Mouse (Mus musculus): ENCODE results near the gene Ero1lb. TPM values are rescaled to one million over a fixed set of nuclear protein-coding genes. Genes with fewer than 3 reads are reported as not detected.
"Not testable (repeated sequence)": the region's sequence is repeated elsewhere in the genome, so short reads cannot be mapped to it uniquely, and the experiment has no call there.

Ero1lb gene
- polyA plus RNA-seq, 1 experiment from 2014 or later: 8.1 TPM

DNA sequence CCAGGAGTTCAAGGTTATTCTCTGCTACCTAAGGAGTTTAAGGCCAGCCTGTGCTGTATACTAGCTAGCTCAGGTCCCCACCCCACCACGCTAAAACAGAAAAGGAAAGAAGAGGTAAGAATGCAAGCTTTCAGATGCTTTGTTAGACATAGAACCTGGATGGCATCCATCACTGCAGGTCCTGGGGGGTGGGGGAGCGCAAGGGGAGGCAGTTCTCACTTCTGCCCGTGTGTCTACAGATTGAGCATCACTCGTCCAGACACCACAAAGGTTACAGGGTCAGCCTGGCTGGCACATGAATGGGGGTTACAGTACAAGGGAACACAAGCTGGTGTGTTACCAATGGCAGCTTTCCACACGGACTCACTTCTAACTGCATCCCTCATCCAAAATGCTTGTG lies 62.5 kb downstream of the Ero1lb start:
- not testable (repeated sequence) for ATAC-seq (ENCODE audit: insufficient read depth); H3K9me3 ChIP-seq (ENCODE audit: low read depth, low read length); H3K4me1 ChIP-seq (ENCODE audit: insufficient read depth); H3K9ac ChIP-seq; H3K4me3 ChIP-seq (ENCODE audit: low read depth, low read length); DNase-seq; H3K36me3 ChIP-seq (ENCODE audit: insufficient read depth); H3K27me3 ChIP-seq (ENCODE audit: insufficient read depth, low read length); H3K4me2 ChIP-seq; H3K27ac ChIP-seq (ENCODE audit: low read depth)
- WGBS: 73% methylated on average over 5 of the region's 5 CpGs

DNA sequence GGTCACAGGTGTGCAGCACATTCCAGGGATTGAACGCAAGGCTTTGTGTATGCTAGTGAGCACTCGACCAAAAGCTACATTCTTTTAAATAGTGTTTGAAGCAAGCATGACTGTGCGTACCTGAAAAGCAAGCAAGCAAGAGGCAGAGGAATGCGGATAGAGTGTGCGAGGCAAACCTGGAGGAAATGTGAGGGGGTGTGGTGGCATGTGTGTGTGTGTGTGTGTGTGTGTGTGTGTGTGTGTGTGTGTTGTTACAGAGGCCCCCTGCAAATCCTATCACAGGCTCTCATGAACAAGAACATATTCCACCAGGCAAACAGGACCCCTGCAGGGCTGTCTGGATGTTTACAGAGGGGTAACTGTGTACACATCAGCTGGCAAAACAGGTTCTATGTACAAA lies 64.6 kb downstream of the Ero1lb start:
- H3K27ac ChIP-seq (ENCODE audit: low read depth): peak overlapping the region; percentile 37; the same call in 1 of the 2 replicates

DNA sequence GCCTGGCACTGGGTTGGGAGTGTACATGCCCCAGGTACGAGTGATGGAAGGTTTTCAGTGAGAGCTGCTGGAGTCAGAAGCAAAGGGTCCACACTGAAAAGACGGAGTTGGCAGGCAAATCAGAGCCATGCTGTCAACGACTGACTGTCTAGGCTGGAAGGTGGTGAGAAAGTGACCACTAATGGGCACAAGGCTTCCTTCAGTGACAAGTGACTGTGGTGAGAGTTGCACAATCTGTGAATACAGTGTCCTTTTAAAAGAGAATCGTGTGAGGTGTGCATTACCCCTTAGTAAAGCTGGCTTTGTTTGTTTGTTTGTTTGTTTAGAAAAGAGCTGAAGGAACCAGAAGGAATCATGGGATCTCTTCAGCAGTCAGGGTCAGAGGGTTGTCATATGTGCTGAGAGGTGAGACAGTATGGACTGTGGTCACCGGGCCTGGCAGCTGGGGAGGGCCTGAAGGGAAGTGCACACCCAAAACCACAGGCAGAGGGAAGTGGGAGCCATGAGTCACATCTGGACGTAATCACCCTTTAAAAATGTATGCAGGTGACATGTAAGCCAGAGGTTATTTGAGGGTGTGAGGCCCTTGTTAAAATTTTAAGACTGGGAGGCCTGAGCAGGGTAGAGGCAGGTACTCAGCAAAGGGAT lies 69.4 kb downstream of the Ero1lb start:
- not testable (repeated sequence) for H3K27me3 ChIP-seq (ENCODE audit: insufficient read depth, low read length); H3K9me3 ChIP-seq (ENCODE audit: low read depth, low read length); H3K9ac ChIP-seq; H3K4me3 ChIP-seq (ENCODE audit: low read depth, low read length); DNase-seq; H3K27ac ChIP-seq (ENCODE audit: low read depth); H3K4me2 ChIP-seq; H3K4me1 ChIP-seq (ENCODE audit: insufficient read depth); ATAC-seq (ENCODE audit: insufficient read depth); H3K36me3 ChIP-seq (ENCODE audit: insufficient read depth)
- WGBS: no CpG with 5 or more reads among the region's 6 CpGs

More for the DNA sequence above, 64.6 kb downstream of the Ero1lb start:
- peak; percentile 40 for DNase-seq
- H3K36me3 ChIP-seq (ENCODE audit: insufficient read depth); H3K4me3 ChIP-seq (ENCODE audit: low read depth, low read length); H3K9me3 ChIP-seq (ENCODE audit: low read depth, low read length); H3K9ac ChIP-seq; H3K27me3 ChIP-seq (ENCODE audit: insufficient read depth, low read length); H3K4me1 ChIP-seq (ENCODE audit: insufficient read depth); H3K4me2 ChIP-seq: not testable (repeated sequence)
- 66% methylated on average over 5 of the region's 5 CpGs for WGBS
- ATAC-seq (ENCODE audit: insufficient read depth): peak; percentile 88

DNA sequence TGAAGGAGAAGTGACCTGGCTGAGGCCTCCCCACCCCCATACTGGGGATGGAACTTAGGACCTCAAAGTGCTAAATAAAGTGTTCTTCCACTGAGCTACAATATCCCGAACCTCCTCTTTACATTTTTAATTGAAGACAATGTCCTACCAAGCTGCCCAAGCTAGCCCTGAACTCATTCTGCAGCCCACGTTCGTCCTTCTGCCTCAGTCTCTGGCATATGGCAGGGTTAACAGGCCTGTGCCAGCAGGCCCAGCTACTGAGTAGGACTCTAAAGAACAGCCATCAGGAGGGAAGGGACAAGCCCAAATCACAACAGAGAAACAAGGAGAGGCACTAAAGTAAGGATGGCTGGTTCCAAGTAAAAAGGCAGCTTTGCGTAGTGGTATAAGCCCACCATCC lies 77.1 kb downstream of the Ero1lb start:
- not testable (repeated sequence) for ATAC-seq (ENCODE audit: insufficient read depth); H3K9ac ChIP-seq; DNase-seq; H3K4me3 ChIP-seq (ENCODE audit: low read depth, low read length); H3K4me1 ChIP-seq (ENCODE audit: insufficient read depth); H3K36me3 ChIP-seq (ENCODE audit: insufficient read depth); H3K4me2 ChIP-seq; H3K9me3 ChIP-seq (ENCODE audit: low read depth, low read length); H3K27me3 ChIP-seq (ENCODE audit: insufficient read depth, low read length); H3K27ac ChIP-seq (ENCODE audit: low read depth)
- WGBS: 96% methylated on average over 3 of the region's 4 CpGs

DNA sequence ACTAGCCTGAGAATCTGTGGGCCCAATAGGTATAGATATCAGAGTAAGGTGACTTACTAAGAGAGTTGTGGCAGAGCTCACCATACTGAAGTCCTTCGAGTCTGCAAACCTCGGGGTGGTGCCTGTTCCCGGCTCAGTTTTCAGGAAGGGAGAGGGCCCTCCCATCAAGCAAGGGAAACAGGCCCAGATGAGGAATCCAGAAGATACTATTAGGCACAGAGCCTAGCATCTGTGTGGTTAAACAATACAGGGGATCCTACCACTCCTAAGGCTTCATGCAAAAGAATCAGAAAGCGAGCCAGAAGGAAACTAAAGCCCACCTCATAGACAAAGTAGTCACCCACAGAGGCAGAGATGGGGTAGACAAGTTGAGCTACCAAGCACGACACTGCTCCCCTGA lies 81.0 kb downstream of the Ero1lb start:
- H3K4me1 ChIP-seq (ENCODE audit: insufficient read depth); H3K4me2 ChIP-seq; ATAC-seq (ENCODE audit: insufficient read depth); H3K27me3 ChIP-seq (ENCODE audit: insufficient read depth, low read length); H3K27ac ChIP-seq (ENCODE audit: low read depth); DNase-seq; H3K36me3 ChIP-seq (ENCODE audit: insufficient read depth); H3K4me3 ChIP-seq (ENCODE audit: low read depth, low read length); H3K9me3 ChIP-seq (ENCODE audit: low read depth, low read length); H3K9ac ChIP-seq: not testable (repeated sequence)
- WGBS: 58% methylated on average over 5 of the region's 5 CpGs

DNA sequence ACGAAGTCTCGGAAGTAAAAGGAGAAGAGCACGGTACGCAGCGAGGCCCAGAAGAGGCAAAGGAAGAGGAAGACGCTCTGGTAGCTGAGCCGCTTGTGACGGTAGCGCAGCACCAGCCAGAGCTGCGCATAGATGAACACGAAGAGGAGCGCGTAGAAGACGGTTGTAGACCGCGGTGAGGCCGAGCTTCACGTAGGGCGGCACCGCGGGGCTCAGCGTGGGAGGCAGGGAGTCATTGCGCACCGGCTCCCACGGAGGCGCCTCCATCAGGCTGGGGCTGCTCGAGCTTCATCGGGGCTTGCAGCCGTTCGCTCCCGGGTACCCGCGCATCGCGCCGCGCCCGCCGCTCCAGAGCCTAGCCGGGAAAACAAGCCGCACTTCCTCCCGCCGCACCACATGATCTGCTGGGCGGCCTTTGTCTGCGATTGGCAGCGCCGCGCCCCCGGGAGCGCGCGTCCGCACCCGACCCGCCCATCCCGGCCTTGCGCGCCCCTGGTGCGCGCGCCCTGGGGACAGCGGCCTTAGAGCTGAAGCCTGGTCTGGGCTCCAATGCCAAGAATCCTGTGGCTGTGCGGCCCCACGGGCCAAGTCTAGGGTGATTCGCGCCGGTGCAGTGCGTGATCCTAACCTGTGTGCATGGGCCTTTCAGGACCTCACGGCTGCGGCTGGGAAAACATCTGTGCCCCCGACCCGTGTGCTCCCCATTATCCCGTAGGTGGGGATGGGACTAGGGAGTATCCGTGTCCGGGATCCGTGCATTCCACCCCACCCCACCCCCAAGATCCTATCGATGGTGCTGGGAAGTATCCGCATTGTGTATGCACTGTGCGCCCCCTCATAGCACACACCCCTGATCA lies 84.6 kb downstream of the Ero1lb start:
- H3K9me3 ChIP-seq (ENCODE audit: low read depth, low read length); H3K27me3 ChIP-seq (ENCODE audit: insufficient read depth, low read length); H3K27ac ChIP-seq (ENCODE audit: low read depth); H3K4me1 ChIP-seq (ENCODE audit: insufficient read depth); H3K36me3 ChIP-seq (ENCODE audit: insufficient read depth): not testable (repeated sequence)
- peak overlapping the region; percentile 57 for H3K4me2 ChIP-seq
- ATAC-seq (ENCODE audit: insufficient read depth) (peak; percentile 87), DNase-seq (peak; percentile 69)
- 0% methylated on average over 44 of the region's 79 CpGs for whole genome bisulfite sequencing
- H3K9ac ChIP-seq: peak overlapping the region; percentile 43
- peak overlapping the region; percentile 36 for H3K4me3 ChIP-seq (ENCODE audit: low read depth, low read length)

DNA sequence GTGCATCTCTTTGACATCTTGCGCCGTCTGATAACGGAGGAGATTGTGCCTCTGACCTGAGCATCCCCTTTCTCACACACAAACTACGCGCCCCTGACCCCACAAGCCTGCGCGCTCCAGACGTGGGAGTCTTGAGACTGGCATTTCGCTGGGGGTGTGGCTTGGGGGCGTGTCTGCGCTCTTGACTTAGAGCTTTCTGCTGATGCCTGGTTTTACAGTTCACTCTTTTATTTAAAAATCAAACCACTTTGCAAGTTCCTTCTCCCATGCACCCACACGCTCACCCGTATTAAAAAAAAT lies 85.2 kb downstream of the Ero1lb start:
- H3K27me3 ChIP-seq (ENCODE audit: insufficient read depth, low read length); H3K9me3 ChIP-seq (ENCODE audit: low read depth, low read length); H3K4me1 ChIP-seq (ENCODE audit: insufficient read depth); H3K9ac ChIP-seq; H3K27ac ChIP-seq (ENCODE audit: low read depth); H3K36me3 ChIP-seq (ENCODE audit: insufficient read depth): not testable (repeated sequence)
- H3K4me2 ChIP-seq: peak overlapping the region; percentile 57
- ATAC-seq (ENCODE audit: insufficient read depth): peak; percentile 82
- DNase-seq: peak; percentile 75
- peak overlapping the region; percentile 36 for H3K4me3 ChIP-seq (ENCODE audit: low read depth, low read length)
- 3% methylated on average over 10 of the region's 13 CpGs for WGBS

Other genes starting within 250 kb of the Ero1lb start
- gene Actn2, start 225.1 kb upstream of the Ero1lb start, polyA plus RNA-seq (2014; fragmentation: Nextera tagmentation; extraction: Ambion mirVana): 0.57 and 10.2 TPM in 2 replicates
- 31.3 and 36.2 TPM in 2 replicates for gene Heatr1, start 170.8 kb upstream of the Ero1lb start, polyA plus RNA-seq (2014; fragmentation: Nextera tagmentation; extraction: Ambion mirVana)
- 20.8 and 25.3 TPM in 2 replicates for gene Lgals8, start 100.9 kb upstream of the Ero1lb start, polyA plus RNA-seq (2014; fragmentation: Nextera tagmentation; extraction: Ambion mirVana)
- 1.2 and 1.9 TPM in 2 replicates for gene Edaradd, start 45.4 kb upstream of the Ero1lb start, polyA plus RNA-seq (2014; fragmentation: Nextera tagmentation; extraction: Ambion mirVana)
- gene Prl2c3, start 234.2 kb downstream of the Ero1lb start, polyA plus RNA-seq (2014; fragmentation: Nextera tagmentation; extraction: Ambion mirVana): 0.89 TPM in 1 of 2 replicates, not detected in the other